Mouse (Mus musculus) midbrain, embryonic 13.5 days (tissue): ENCODE data around the gene Isyna1. TPM values are rescaled to one million over a fixed set of nuclear protein-coding genes. Genes with fewer than 3 reads are reported as not detected.

Source experiments
- ATAC-seq: fragments of 200-750 bp; cut with Nextera tagmentation; 2 replicates; pipeline ENCODE4 v1.8.0; 2017; ENCODE audit warnings: mild to moderate bottlenecking, moderate TSS enrichment, moderate library complexity
- H3K27ac ChIP-seq: fragments of 300-500 bp; sonication (generic); 2 replicates; pipeline ENCODE4 v1.5.1; 2015; ENCODE audit warnings: inconsistent platforms, mild to moderate bottlenecking, moderate library complexity
- H3K27me3 ChIP-seq: fragments of 300-500 bp; sonication (generic); 2 replicates; pipeline ENCODE4 v1.6.1; 2015; ENCODE audit warnings: mild to moderate bottlenecking, inconsistent platforms
- H3K36me3 ChIP-seq: fragments of 300-500 bp; sonication (generic); 2 replicates; pipeline ENCODE4 v1.6.1; 2015; ENCODE audit warnings: mild to moderate bottlenecking, inconsistent platforms
- H3K4me1 ChIP-seq: fragments of 300-500 bp; sonication (generic); replicated peaks from 2 replicates; pipeline ENCODE4 v1.6.1; 2015; ENCODE audit warnings: inconsistent platforms
- H3K4me2 ChIP-seq: fragments of 300-500 bp; sonication (generic); replicated peaks from 2 replicates; pipeline ENCODE4 v1.6.1; 2015; ENCODE audit warnings: moderate library complexity, mild to moderate bottlenecking, inconsistent platforms
- H3K4me3 ChIP-seq: fragments of 300-500 bp; sonication (generic); replicated peaks from 2 replicates; pipeline ENCODE4 v1.5.1; 2015; ENCODE audit warnings: mild to moderate bottlenecking, inconsistent platforms
- H3K9ac ChIP-seq: fragments of 300-500 bp; sonication (generic); replicated peaks from 2 replicates; pipeline ENCODE4 v1.6.1; 2015; ENCODE audit warnings: mild to moderate bottlenecking, inconsistent platforms
- H3K9me3 ChIP-seq: fragments of 300-500 bp; sonication (generic); 2 replicates; pipeline ENCODE4 v1.6.1; 2016; ENCODE audit warnings: mild to moderate bottlenecking, inconsistent platforms
- WGBS: fragments of 180-500 bp; shearing (Covaris S2); methylation state at CpG from one replicate; pipeline ENCODE4 v1.1.7; 2015; 5-methylcytosine and 5-hydroxymethylcytosine counted together
- polyA plus RNA-seq: library from polyadenylated mRNA; unstranded; fragments of >200 nt; fragmentation: Nextera tagmentation; extraction: Ambion mirVana; gene quantifications from 2 replicates; pipeline ENCODE4 v1.2.1, GENCODE M21; 2015

The Isyna1 gene
- polyA plus RNA-seq, 1 experiment from 2014 or later: 133 TPM

- Histone ChIP-seq H3K4me2 (peak overlapping the region; percentile 76), H3K27ac (peak overlapping the region; percentile 48), H3K27me3 (peaks cover 26% of the 10 kb centered on the region), H3K4me3 (peak overlapping the region; percentile 43), H3K36me3 (peaks cover 24% of the 10 kb centered on the region), H3K4me1 (peaks cover 93% of the 10 kb centered on the region), H3K9me3 (no peaks in the 10 kb centered on the region), H3K9ac (peak overlapping the region; percentile 77)
- peak; percentile 3 for ATAC-seq
- WGBS: 8% methylated on average over 66 of the region's 68 CpGs
These were observed 3.5 kb downstream of the Isyna1 start for GRCm38 (mm10) chr8:70597417-70598272.

GRCm38 (mm10) chr8:70598283-70598682, 4.1 kb downstream of the Isyna1 start:
- peak overlapping the region; percentile 77 for H3K9ac ChIP-seq
- H3K4me1 ChIP-seq: peaks cover 91% of the 10 kb centered on the region
- H3K4me3 ChIP-seq: peak overlapping the region; percentile 43
- H3K27ac ChIP-seq: peak overlapping the region; percentile 48
- H3K9me3 ChIP-seq: no peaks in the 10 kb centered on the region
- under 1% methylated on average over 29 of the region's 29 CpGs for WGBS
- H3K4me2 ChIP-seq: peak overlapping the region; percentile 76
- H3K27me3 ChIP-seq: peaks cover 26% of the 10 kb centered on the region
- peaks cover 28% of the 10 kb centered on the region for H3K36me3 ChIP-seq
- ATAC-seq: peak; percentile 18

- Histone ChIP-seq H3K4me3 (peak overlapping the region; percentile 43), H3K36me3 (peaks cover 28% of the 10 kb centered on the region), H3K4me2 (peak overlapping the region; percentile 76), H3K27ac (peak overlapping the region; percentile 48), H3K27me3 (peaks cover 26% of the 10 kb centered on the region), H3K9ac (peak overlapping the region; percentile 77), H3K9me3 (no peaks in the 10 kb centered on the region), H3K4me1 (peaks cover 87% of the 10 kb centered on the region)
- 0 out of 2 replicates have a peak, but pooled peaks have one; percentile 0 for ATAC-seq
- WGBS: 14% methylated on average over 10 of the region's 10 CpGs
These were observed 4.5 kb downstream of the Isyna1 start for GRCm38 (mm10) chr8:70598722-70599121.

- ATAC-seq: no peak
- peaks cover 31% of the 10 kb centered on the region for H3K36me3 ChIP-seq
- no peaks in the 10 kb centered on the region for H3K9me3 ChIP-seq
- peaks cover 87% of the 10 kb centered on the region for H3K4me1 ChIP-seq
- 86% methylated on average over 12 of the region's 12 CpGs for WGBS
- H3K4me2 ChIP-seq: no peak overlapping the region
- peaks cover 26% of the 10 kb centered on the region for H3K27me3 ChIP-seq
- peak overlapping the region; percentile 46 for H3K9ac ChIP-seq
- no peak overlapping the region for H3K4me3 ChIP-seq
- peak overlapping the region; percentile 96 for H3K27ac ChIP-seq
These were observed 5.5 kb downstream of the Isyna1 start for GRCm38 (mm10) chr8:70599507-70600290.

GRCm38 (mm10) chr8:70600473-70601270, 6.5 kb downstream of the Isyna1 start:
- 9% methylated on average over 10 of the region's 10 CpGs for WGBS
- Histone ChIP-seq H3K4me1 (peaks cover 85% of the 10 kb centered on the region), H3K9me3 (no peaks in the 10 kb centered on the region), H3K36me3 (peaks cover 34% of the 10 kb centered on the region), H3K9ac (peak overlapping the region; percentile 57), H3K4me2 (peak overlapping the region; percentile 51), H3K4me3 (peak overlapping the region; percentile 22), H3K27me3 (peaks cover 20% of the 10 kb centered on the region), H3K27ac (peak overlapping the region; percentile 96)
- ATAC-seq: peak; percentile 28

- Histone ChIP-seq H3K36me3 (peaks cover 28% of the 10 kb centered on the region), H3K4me2 (peak overlapping the region; percentile 51), H3K27ac (peak overlapping the region; percentile 96), H3K9ac (peak overlapping the region; percentile 57), H3K9me3 (no peaks in the 10 kb centered on the region), H3K4me1 (peaks cover 88% of the 10 kb centered on the region), H3K27me3 (peaks cover 14% of the 10 kb centered on the region), H3K4me3 (peak overlapping the region; percentile 22)
- 0% methylated on average over 21 of the region's 26 CpGs for WGBS
- ATAC-seq: peak; percentile 47
These were observed 7.1 kb downstream of the Isyna1 start for GRCm38 (mm10) chr8:70601271-70601649.

GRCm38 (mm10) chr8:70602139-70602811, 8.1 kb downstream of the Isyna1 start:
- H3K4me1 ChIP-seq: peaks cover 90% of the 10 kb centered on the region
- no peaks in the 10 kb centered on the region for H3K9me3 ChIP-seq
- peaks cover 18% of the 10 kb centered on the region for H3K36me3 ChIP-seq
- no peak overlapping the region for H3K9ac ChIP-seq
- no peak overlapping the region for H3K4me2 ChIP-seq
- peak overlapping the region; percentile 96 for H3K27ac ChIP-seq
- H3K27me3 ChIP-seq: peaks cover 4% of the 10 kb centered on the region; the same call in 1 of the 2 replicates
- WGBS: 95% methylated on average over 13 of the region's 13 CpGs
- ATAC-seq: no peak
- H3K4me3 ChIP-seq: no peak overlapping the region

GRCm38 (mm10) chr8:70604558-70604957, 10.4 kb downstream of the Isyna1 start:
- H3K4me1 ChIP-seq: peaks cover 87% of the 10 kb centered on the region

GRCm38 (mm10) chr8:70605871-70606779, 12.0 kb downstream of the Isyna1 start:
- H3K4me1 ChIP-seq: peaks cover 86% of the 10 kb centered on the region
- H3K9me3 ChIP-seq: no peaks in the 10 kb centered on the region
- H3K27me3 ChIP-seq: no peaks in the 10 kb centered on the region
- 0 out of 2 replicates have a peak overlapping the region, but pooled peaks have one; percentile 40 for H3K27ac ChIP-seq
- no peak overlapping the region for H3K9ac ChIP-seq
- no peak for ATAC-seq
- H3K36me3 ChIP-seq: peaks cover 18% of the 10 kb centered on the region
- 0 out of 2 replicates have a peak overlapping the region, but pooled peaks have one; percentile 77 for H3K4me3 ChIP-seq
- WGBS: 90% methylated on average over 9 of the region's 9 CpGs
- peak overlapping the region; percentile 81 for H3K4me2 ChIP-seq

More at GRCm38 (mm10) chr8:70604558-70604957, 10.4 kb downstream of the Isyna1 start:
- no peak overlapping the region for H3K4me3 ChIP-seq
- peaks cover 18% of the 10 kb centered on the region for H3K36me3 ChIP-seq
- H3K27ac ChIP-seq: peak overlapping the region; percentile 54; the same call in 1 of the 2 replicates
- peak overlapping the region; percentile 42 for H3K9ac ChIP-seq
- no peak for ATAC-seq
- no peak overlapping the region for H3K4me2 ChIP-seq
- WGBS: 94% methylated on average over 7 of the region's 7 CpGs
- no peaks in the 10 kb centered on the region for H3K9me3 ChIP-seq
- no peaks in the 10 kb centered on the region for H3K27me3 ChIP-seq
